Mouse (Mus musculus): ENCODE measurements around the gene Slc1a1.

DNA sequence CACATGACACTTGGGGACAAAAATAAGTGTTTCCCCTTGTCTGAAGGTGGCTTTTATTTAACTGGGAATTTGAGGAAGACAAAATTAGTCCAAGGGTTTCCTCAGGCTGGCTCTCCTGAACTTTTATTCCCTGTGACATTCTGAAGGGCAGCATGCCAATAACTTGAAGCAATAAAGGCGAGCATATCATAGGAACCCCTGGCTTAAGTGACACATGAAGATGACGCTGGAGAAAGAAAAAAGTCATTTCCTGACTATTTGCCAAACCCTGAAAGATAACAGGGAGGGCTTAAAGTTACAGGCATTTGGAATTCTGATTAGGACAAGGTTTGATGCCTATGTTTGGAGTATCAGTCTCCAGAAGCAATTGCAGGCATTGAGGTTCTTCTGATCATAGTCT lies 112.5 kb downstream of the Slc1a1 start:
- no peak for TF ChIP-seq CTCF (IDR thresholded peaks at IDR 0.05; ENCODE audit: extremely low read depth, insufficient read depth, insufficient read length, insufficient replicate concordance)
- TF ChIP-seq POLR2A (IDR thresholded peaks at IDR 0.05; ENCODE audit: low read depth, low read length) = no peak
